Mouse (Mus musculus): ENCODE results near the gene Irgc1. TPM values are rescaled to one million over a fixed set of nuclear protein-coding genes. Genes with fewer than 3 reads are reported as not detected.

Irgc1 gene
- polyA plus RNA-seq, 1 experiment from 2014 or later: not detected

- Histone ChIP-seq H3K4me3 (ENCODE audit: low read depth, low read length) (no peak overlapping the region), H3K27me3 (ENCODE audit: insufficient read depth, low read length) (peaks cover 29% of the 10 kb centered on the region), H3K9ac (no peak overlapping the region), H3K27ac (ENCODE audit: low read depth) (no peak overlapping the region), H3K36me3 (ENCODE audit: insufficient read depth) (0 out of 2 replicates have a peak, but pooled peaks cover 4% of the 10 kb centered on the region), H3K4me2 (no peak overlapping the region), H3K9me3 (ENCODE audit: low read depth, low read length) (no peaks in the 10 kb centered on the region), H3K4me1 (ENCODE audit: insufficient read depth) (no peaks in the 10 kb centered on the region; the same call in 1 of the 2 replicates)
- TF ChIP-seq CTCF (IDR thresholded peaks at IDR 0.05; ENCODE audit: low read depth): no peak
- 92% methylated on average over 2 of the region's 2 CpGs for WGBS
- DNase-seq (no peak), ATAC-seq (ENCODE audit: insufficient read depth) (no peak)
Observed at GRCm38 (mm10) chr7:24479685-24480084, 27.6 kb upstream of the Irgc1 start.

- Histone ChIP-seq H3K9ac (no peak overlapping the region), H3K4me1 (ENCODE audit: insufficient read depth) (no peaks in the 10 kb centered on the region; the same call in 1 of the 2 replicates), H3K4me2 (no peak overlapping the region), H3K4me3 (ENCODE audit: low read depth, low read length) (no peak overlapping the region), H3K36me3 (ENCODE audit: insufficient read depth) (0 out of 2 replicates have a peak, but pooled peaks cover 8% of the 10 kb centered on the region), H3K9me3 (ENCODE audit: low read depth, low read length) (no peaks in the 10 kb centered on the region), H3K27me3 (ENCODE audit: insufficient read depth, low read length) (peaks cover 27% of the 10 kb centered on the region), H3K27ac (ENCODE audit: low read depth) (no peak overlapping the region)
- no peak for TF ChIP-seq CTCF (IDR thresholded peaks at IDR 0.05; ENCODE audit: low read depth)
- 79% methylated on average over 5 of the region's 5 CpGs for WGBS
- no peak for DNase-seq
- no peak for ATAC-seq (ENCODE audit: insufficient read depth)
Observed at GRCm38 (mm10) chr7:24478911-24479310, 26.8 kb upstream of the Irgc1 start.

GRCm38 (mm10) chr7:24476856-24477255 is 24.8 kb upstream of the Irgc1 start:
- DNase-seq (no peak), ATAC-seq (ENCODE audit: insufficient read depth) (no peak)
- Histone ChIP-seq H3K27me3 (ENCODE audit: insufficient read depth, low read length) (peaks cover 11% of the 10 kb centered on the region), H3K27ac (ENCODE audit: low read depth) (no peak overlapping the region), H3K9ac (no peak overlapping the region), H3K36me3 (ENCODE audit: insufficient read depth) (peaks cover 18% of the 10 kb centered on the region), H3K4me1 (ENCODE audit: insufficient read depth) (no peaks in the 10 kb centered on the region; the same call in 1 of the 2 replicates), H3K4me3 (ENCODE audit: low read depth, low read length) (no peak overlapping the region), H3K4me2 (no peak overlapping the region), H3K9me3 (ENCODE audit: low read depth, low read length) (no peaks in the 10 kb centered on the region; the same call in 1 of the 2 replicates)
- 85% methylated on average over 7 of the region's 7 CpGs for WGBS
- TF ChIP-seq CTCF (IDR thresholded peaks at IDR 0.05; ENCODE audit: low read depth): no peak

- Histone ChIP-seq H3K27ac (ENCODE audit: low read depth) (no peak overlapping the region), H3K4me1 (ENCODE audit: insufficient read depth) (no peaks in the 10 kb centered on the region; the same call in 1 of the 2 replicates), H3K27me3 (ENCODE audit: insufficient read depth, low read length) (peaks cover 7% of the 10 kb centered on the region), H3K9me3 (ENCODE audit: low read depth, low read length) (no peaks in the 10 kb centered on the region; the same call in 1 of the 2 replicates), H3K4me3 (ENCODE audit: low read depth, low read length) (no peak overlapping the region), H3K4me2 (no peak overlapping the region), H3K36me3 (ENCODE audit: insufficient read depth) (peaks cover 20% of the 10 kb centered on the region), H3K9ac (no peak overlapping the region)
- ATAC-seq (ENCODE audit: insufficient read depth): no peak
- no peak for DNase-seq
- WGBS: 76% methylated on average over 8 of the region's 8 CpGs
- TF ChIP-seq CTCF (IDR thresholded peaks at IDR 0.05; ENCODE audit: low read depth): no peak
Observed at GRCm38 (mm10) chr7:24476338-24476737, 24.2 kb upstream of the Irgc1 start.

GRCm38 (mm10) chr7:24474811-24475506 is 22.9 kb upstream of the Irgc1 start:
- WGBS: 48% methylated on average over 21 of the region's 21 CpGs
- Histone ChIP-seq H3K4me2 (no peak overlapping the region), H3K27ac (ENCODE audit: low read depth) (no peak overlapping the region), H3K4me1 (ENCODE audit: insufficient read depth) (no peaks in the 10 kb centered on the region), H3K9me3 (ENCODE audit: low read depth, low read length) (no peaks in the 10 kb centered on the region; the same call in 1 of the 2 replicates), H3K27me3 (ENCODE audit: insufficient read depth, low read length) (no peaks in the 10 kb centered on the region), H3K4me3 (ENCODE audit: low read depth, low read length) (no peak overlapping the region), H3K36me3 (ENCODE audit: insufficient read depth) (peaks cover 20% of the 10 kb centered on the region), H3K9ac (no peak overlapping the region)
- no peak for ATAC-seq (ENCODE audit: insufficient read depth)
- DNase-seq: no peak
- peak; percentile 19; the same call in 1 of the 2 replicates for TF ChIP-seq CTCF (IDR thresholded peaks at IDR 0.05; ENCODE audit: low read depth)

- H3K4me3 ChIP-seq (ENCODE audit: low read depth, low read length): no peak overlapping the region
- no peaks in the 10 kb centered on the region; the same call in 1 of the 2 replicates for H3K9me3 ChIP-seq (ENCODE audit: low read depth, low read length)
- ATAC-seq (ENCODE audit: insufficient read depth) (0 out of 2 replicates have a peak, but pooled peaks have one; percentile 41), DNase-seq (peak; percentile 77)
- H3K4me2 ChIP-seq: no peak overlapping the region
- no peaks in the 10 kb centered on the region for H3K4me1 ChIP-seq (ENCODE audit: insufficient read depth)
- peak; percentile 88 for TF ChIP-seq CTCF (IDR thresholded peaks at IDR 0.05; ENCODE audit: low read depth)
- peaks cover 22% of the 10 kb centered on the region for H3K36me3 ChIP-seq (ENCODE audit: insufficient read depth)
- WGBS: 57% methylated on average over 10 of the region's 10 CpGs
- no peak overlapping the region for H3K9ac ChIP-seq
- no peaks in the 10 kb centered on the region for H3K27me3 ChIP-seq (ENCODE audit: insufficient read depth, low read length)
- H3K27ac ChIP-seq (ENCODE audit: low read depth): no peak overlapping the region
Observed at GRCm38 (mm10) chr7:24473913-24474529, 21.9 kb upstream of the Irgc1 start.

GRCm38 (mm10) chr7:24472937-24473336 is 20.8 kb upstream of the Irgc1 start:
- Histone ChIP-seq H3K36me3 (ENCODE audit: insufficient read depth) (peaks cover 25% of the 10 kb centered on the region), H3K27me3 (ENCODE audit: insufficient read depth, low read length) (no peaks in the 10 kb centered on the region), H3K9ac (no peak overlapping the region), H3K4me2 (no peak overlapping the region), H3K9me3 (ENCODE audit: low read depth, low read length) (no peaks in the 10 kb centered on the region; the same call in 1 of the 2 replicates), H3K27ac (ENCODE audit: low read depth) (no peak overlapping the region), H3K4me1 (ENCODE audit: insufficient read depth) (no peaks in the 10 kb centered on the region), H3K4me3 (ENCODE audit: low read depth, low read length) (no peak overlapping the region)
- DNase-seq: peak; percentile 58
- TF ChIP-seq CTCF (IDR thresholded peaks at IDR 0.05; ENCODE audit: low read depth): peak; percentile 77
- no peak for ATAC-seq (ENCODE audit: insufficient read depth)
- WGBS: 76% methylated on average over 7 of the region's 7 CpGs

Data from lung, embryonic 14.5 days (tissue).